Mouse (Mus musculus): Measurements from ENCODE around the gene Srrm3.

Gene Srrm3

GRCm38 (mm10) chr5:135824517-135824916 is 17.8 kb downstream of the Srrm3 start:
- no peak for DNase-seq

GRCm38 (mm10) chr5:135826225-135826624 is 19.5 kb downstream of the Srrm3 start:
- DNase-seq, result no peak

- DNase-seq, result no peak
Measured at GRCm38 (mm10) chr5:135829381-135829780, 22.7 kb downstream of the Srrm3 start.

GRCm38 (mm10) chr5:135832729-135833128 is 26.0 kb downstream of the Srrm3 start:
- no peak for DNase-seq

GRCm38 (mm10) chr5:135834769-135835491 is 28.2 kb downstream of the Srrm3 start:
- DNase-seq, result peak; percentile 45

- DNase-seq, result no peak
Measured at GRCm38 (mm10) chr5:135835492-135835858, 28.8 kb downstream of the Srrm3 start.

GRCm38 (mm10) chr5:135835981-135836380 is 29.3 kb downstream of the Srrm3 start:
- DNase-seq, result no peak

GRCm38 (mm10) chr5:135841651-135842050 is 35.0 kb downstream of the Srrm3 start:
- DNase-seq, result no peak

- peak; percentile 17 for DNase-seq
Measured at GRCm38 (mm10) chr5:135843418-135843817, 36.7 kb downstream of the Srrm3 start.

- no peak for DNase-seq
Measured at GRCm38 (mm10) chr5:135845676-135846320, 39.1 kb downstream of the Srrm3 start.

- DNase-seq, result no peak
Measured at GRCm38 (mm10) chr5:135847460-135847859, 40.8 kb downstream of the Srrm3 start.

GRCm38 (mm10) chr5:135847881-135848280 is 41.2 kb downstream of the Srrm3 start:
- DNase-seq, result no peak

GRCm38 (mm10) chr5:135851024-135851423 is 44.3 kb downstream of the Srrm3 start:
- no peak for DNase-seq

- DNase-seq, result no peak
Measured at GRCm38 (mm10) chr5:135851481-135851880, 44.8 kb downstream of the Srrm3 start.

GRCm38 (mm10) chr5:135852421-135852820 is 45.7 kb downstream of the Srrm3 start:
- DNase-seq, result no peak

GRCm38 (mm10) chr5:135853731-135854130 is 47.0 kb downstream of the Srrm3 start:
- DNase-seq, result no peak

GRCm38 (mm10) chr5:135855156-135855555 is 48.5 kb downstream of the Srrm3 start:
- DNase-seq, result peak; percentile 70

GRCm38 (mm10) chr5:135866662-135867061 is 60.0 kb downstream of the Srrm3 start:
- DNase-seq, result no peak

GRCm38 (mm10) chr5:135867637-135868593 is 61.2 kb downstream of the Srrm3 start:
- DNase-seq, result peak; percentile 12

- no peak for DNase-seq
Measured at GRCm38 (mm10) chr5:135868653-135869052, 62.0 kb downstream of the Srrm3 start.

GRCm38 (mm10) chr5:135869661-135870423 is 63.2 kb downstream of the Srrm3 start:
- no peak for DNase-seq

GRCm38 (mm10) chr5:135870505-135870904 is 63.8 kb downstream of the Srrm3 start:
- no peak for DNase-seq

GRCm38 (mm10) chr5:135872996-135873395 is 66.3 kb downstream of the Srrm3 start:
- no peak for DNase-seq

Measured in thymus, postnatal 25 days (tissue).